Mouse (Mus musculus): ENCODE measurements around the gene Vasp.

- TF ChIP-seq ZNF384 (IDR thresholded peaks at IDR 0.05; ENCODE audit: low read depth, low read length) (no peak), ZC3H11A (IDR thresholded peaks at IDR 0.05; ENCODE audit: borderline replicate concordance, low read depth, low read length) (no peak), HCFC1 (IDR thresholded peaks at IDR 0.05; ENCODE audit: borderline replicate concordance, insufficient read depth, low read length) (no peak)
These were observed 31.4 kb upstream of the Vasp start for GRCm38 (mm10) chr7:19303046-19303305.

Data from ES-E14 (cell line).